Mouse (Mus musculus) layer of hippocampus, adult 8-10 months (tissue): ENCODE measurements around the gene Nck2. TPM values are rescaled to one million over a fixed set of nuclear protein-coding genes. Genes with fewer than 3 reads are reported as not detected.

Source experiments
- DNase-seq, 2 experiments: peaks; one replicate each; pipeline ENCODE4 v3.0.0; 2022; ENCODE audit warnings: low spot score in 2 of 2
- total RNA-seq, 4 experiments: library from RNA; stranded (reverse); gene quantifications; 2 replicates each; pipeline ENCODE4 v1.2.4; 2022

The Nck2 gene
- total RNA-seq, 4 experiments from 2014 or later, result 40.5 to 50.5 (median 48.8) TPM

GRCm38 (mm10) chr1:43500121-43500520 is 55.7 kb downstream of the Nck2 start:
- no peak for DNase-seq

- DNase-seq, result no peak
Measured at GRCm38 (mm10) chr1:43501143-43501919, 57.0 kb downstream of the Nck2 start.

GRCm38 (mm10) chr1:43501920-43502791 is 57.8 kb downstream of the Nck2 start:
- peak; percentile 34 to 42 for DNase-seq

DNA sequence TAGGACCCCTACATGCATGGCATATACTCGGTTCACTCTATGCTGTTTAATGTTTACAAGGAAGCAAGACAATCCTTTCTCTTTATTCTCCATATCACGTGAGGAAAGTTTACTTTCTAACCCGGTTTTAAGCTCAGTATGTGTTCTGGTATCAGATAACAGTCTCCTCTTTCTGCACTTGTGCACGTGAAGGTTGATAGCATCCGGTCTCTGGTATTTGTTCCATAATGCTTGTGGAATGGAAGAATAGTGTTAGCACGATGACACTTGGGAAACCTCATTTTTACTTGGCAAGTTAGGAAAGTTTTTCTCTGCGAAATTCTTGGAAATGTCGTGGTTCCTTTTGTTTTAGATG is 58.4 kb downstream of the Nck2 start:
- no peak for DNase-seq

DNA sequence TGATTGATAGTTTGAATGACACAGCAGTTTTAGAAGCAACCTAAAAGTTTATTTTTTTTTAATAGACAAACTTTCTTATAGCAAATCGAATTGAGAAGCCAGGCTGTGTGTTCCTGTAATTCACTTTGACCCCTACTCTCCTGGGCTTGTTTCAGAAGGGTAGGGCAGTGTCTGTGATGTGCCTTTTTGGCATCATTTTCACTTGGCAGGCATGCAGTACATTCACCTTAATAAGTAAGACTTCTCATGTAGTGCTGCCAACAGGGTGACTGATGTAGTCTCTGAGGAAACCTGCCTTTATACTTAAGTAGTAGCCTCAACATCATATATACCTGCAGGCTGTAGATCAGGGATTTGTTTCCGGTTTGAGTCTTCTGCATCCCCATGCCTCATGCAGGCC is 58.9 kb downstream of the Nck2 start:
- DNase-seq, result no peak

DNA sequence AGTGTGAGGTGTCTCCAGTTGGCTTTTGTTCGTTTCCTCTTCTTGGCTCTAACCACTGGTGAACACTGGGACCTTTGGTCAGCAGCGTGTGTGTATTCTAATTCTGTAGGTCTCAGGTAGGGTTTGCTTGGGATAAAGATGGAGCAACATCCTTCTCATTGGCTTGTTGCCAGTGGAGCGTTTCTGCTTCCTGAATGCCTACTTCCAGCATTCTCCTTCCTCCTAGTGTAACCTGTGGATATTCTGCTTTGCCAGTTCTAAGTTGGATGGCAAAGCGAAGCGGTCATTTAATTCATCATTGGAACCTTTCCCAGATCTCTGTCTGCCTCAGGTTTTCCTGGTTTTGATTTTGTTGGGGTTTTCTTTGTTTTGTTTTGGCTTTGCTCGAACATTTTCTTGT is 59.3 kb downstream of the Nck2 start:
- no peak for DNase-seq

- no peak for DNase-seq
Measured at GRCm38 (mm10) chr1:43504235-43504634, 59.9 kb downstream of the Nck2 start.

DNA sequence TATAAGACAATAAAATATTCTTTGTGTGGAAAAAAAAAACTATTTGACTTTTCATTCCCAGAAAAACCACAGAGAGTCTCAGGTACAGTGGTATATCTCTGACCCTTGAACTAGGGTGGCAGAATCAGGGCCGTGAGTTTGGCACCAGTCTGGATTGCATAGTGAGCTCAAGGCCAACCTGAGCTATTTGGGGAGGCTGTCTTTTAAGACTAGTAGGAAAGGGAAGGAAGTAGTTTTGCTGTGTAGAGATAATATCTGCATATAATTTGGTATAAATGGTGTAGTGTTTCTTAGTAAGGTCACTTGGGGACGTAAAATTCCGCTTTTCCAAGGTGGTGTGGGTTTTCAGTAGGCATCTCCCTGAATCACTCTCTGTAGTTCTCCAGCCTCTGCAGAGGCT is 62.3 kb downstream of the Nck2 start:
- no peak for DNase-seq

- no peak for DNase-seq
Measured at GRCm38 (mm10) chr1:43507809-43508208, 63.4 kb downstream of the Nck2 start.

- no peak for DNase-seq
Measured at GRCm38 (mm10) chr1:43511256-43511655, 66.9 kb downstream of the Nck2 start.

DNA sequence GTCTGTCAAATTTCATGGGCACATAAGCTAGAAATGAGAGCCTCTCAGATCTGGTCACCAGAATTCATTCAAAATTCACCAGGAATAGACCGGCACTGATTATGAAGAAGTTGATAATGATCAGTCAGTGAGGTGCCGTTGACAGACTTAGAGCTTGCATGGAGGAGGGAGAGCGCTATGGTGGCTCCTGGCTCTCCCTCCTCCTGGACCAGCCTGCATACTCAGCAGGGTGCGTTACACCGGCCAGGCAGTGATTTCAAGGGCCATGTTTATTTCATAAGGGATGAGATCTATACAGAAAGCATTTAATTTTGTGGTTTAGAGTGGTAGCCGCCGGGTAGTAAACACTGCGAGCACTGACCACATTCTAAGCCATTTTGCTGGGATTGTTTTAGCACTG is 67.3 kb downstream of the Nck2 start:
- no peak for DNase-seq

DNA sequence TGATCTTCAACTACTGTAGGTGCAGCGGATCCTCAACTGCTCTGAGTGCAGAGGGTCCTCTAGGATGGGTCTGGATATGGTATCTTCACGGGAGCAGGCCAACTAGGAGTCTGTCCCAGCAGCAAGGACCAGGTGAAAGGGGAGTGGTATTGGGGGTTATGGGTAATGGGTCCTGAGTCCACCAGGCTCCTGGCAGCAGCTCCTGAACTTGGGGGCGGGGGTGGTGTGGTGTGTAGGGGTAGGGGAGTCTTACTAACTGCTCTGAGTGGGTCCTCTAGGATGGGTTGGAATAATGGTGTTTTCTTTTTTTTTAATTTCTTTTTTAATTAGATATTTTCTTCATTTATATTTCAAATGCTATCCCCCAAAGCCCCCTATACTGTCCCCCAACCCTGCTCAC is 73.0 kb downstream of the Nck2 start:
- DNase-seq, result no peak

DNA sequence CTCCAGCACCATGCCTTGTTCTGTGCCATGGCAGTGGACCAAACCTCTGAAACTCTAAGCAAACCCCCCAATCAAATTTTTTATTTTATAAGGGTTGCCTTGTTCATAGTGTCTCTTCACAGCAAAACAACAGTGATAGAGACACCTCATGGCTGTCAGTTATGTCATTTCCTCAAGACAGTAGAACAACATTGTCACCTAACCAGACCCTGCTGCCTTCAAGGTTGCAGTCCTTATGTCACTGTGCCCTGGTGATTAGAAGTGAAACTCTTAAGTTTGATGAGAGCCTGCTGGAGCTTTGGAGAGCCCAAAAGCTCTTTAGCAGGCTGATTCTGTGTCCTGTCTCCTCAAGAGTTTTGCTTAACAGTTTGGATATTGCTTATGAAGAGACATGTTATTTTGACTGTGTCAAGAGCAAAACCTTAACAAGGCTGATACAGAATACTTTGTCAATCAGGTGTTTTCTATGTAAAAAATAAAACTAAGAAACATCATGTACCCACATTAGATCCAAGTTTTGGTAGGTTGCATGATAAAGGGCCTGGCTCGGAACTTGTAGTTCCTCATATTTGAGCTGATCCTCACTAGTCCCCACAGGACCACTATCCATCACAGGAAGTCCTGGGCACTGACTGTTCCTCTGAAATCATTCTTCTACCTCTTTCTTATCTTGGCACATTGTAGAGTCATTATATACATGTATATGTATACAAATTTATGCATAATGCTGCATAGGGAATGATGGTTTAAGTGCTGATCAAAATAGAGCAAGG is 76.0 kb downstream of the Nck2 start:
- no peak for DNase-seq

DNA sequence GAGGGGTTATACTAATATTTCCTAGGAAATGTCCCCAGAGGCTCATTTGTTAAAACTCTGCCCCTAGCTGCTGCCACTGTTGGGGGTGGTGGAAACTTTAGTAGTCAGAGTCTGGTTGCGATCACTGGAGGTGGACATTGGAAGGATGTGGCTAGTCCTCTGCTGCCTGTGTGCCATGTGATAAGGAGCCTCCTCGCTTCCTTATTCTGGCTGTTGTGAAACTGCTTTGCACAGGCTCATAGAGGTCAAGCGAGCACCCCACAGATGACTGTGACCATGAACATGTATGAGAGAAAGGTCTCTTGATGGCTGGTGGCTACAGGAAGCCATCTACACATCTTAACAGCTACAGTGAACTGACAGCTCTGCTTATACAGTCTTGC is 76.6 kb downstream of the Nck2 start:
- DNase-seq, result no peak

DNA sequence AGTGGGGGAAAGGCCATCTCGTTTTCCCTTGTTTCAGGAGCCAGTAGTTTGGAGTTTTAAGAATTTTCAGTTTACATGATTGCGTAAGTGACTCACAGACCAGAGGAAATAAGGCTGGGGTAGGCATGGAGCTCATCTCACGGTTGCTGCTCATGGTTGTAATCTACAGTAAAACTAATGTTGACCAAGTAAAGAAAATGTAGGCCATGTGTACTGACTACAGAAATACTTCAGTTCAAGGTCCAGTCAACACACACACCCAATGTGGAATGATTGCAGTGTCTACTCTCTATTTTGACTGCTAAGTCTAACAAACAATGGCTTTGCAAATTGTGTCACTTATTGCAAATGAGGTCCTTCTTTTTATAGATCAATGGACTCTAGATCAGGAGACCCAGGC is 77.1 kb downstream of the Nck2 start:
- no peak for DNase-seq

GRCm38 (mm10) chr1:43521950-43522349 is 77.6 kb downstream of the Nck2 start:
- no peak for DNase-seq

DNA sequence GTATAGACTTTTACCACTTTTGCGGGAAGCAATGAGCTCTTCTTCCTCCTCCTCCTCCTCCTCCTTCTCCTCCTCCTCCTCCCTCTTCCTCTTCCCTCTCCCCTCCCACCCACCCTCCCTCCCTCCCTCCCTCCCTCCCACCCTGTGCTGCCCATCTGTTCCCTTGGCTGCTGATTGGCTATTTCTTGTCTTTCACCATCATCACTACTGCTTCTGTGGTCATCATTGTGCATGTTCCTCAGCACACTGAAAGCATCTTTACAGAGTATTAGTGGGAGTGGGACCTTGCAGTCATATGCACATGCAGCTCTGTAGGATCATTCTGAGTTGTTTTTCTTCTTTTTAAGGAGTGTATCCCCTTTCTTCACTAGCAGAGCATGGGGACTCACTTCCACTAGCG is 78.6 kb downstream of the Nck2 start:
- no peak for DNase-seq

GRCm38 (mm10) chr1:43524332-43524731 is 80.0 kb downstream of the Nck2 start:
- DNase-seq, result no peak

- DNase-seq, result no peak
Measured at GRCm38 (mm10) chr1:43528275-43528674, 83.9 kb downstream of the Nck2 start.

GRCm38 (mm10) chr1:43529086-43529485 is 84.7 kb downstream of the Nck2 start:
- peak in 1 of 2 experiments; percentile 15 for DNase-seq

- DNase-seq, result no peak
Measured at GRCm38 (mm10) chr1:43530295-43531020, 86.1 kb downstream of the Nck2 start.
